Comparison of ENCODE assay signal across 29 mouse cellular contexts in genomic region chr7:141805384-141805783, GRCm38 (mm10). TPM values are rescaled to one million over a fixed set of nuclear protein-coding genes. Genes with fewer than 3 reads are reported as not detected.
DNase-seq lines count a peak whose midpoint lies in the region; ATAC-seq lines count a peak whose summit lies in the region.
"Had no signal": no experiment of that assay in that cellular context is flagged by ENCODE, and none has a peak within 500 bp of the region (broad histone marks: within the 10 kb centered on the region; RNA-seq: fewer than 3 reads in every experiment).

No protein-coding gene starts in this region.

- H3K27me3 ChIP-seq in kidney, embryonic 15.5 days = no peaks in the 10 kb centered on the region
- H3K27me3 ChIP-seq: embryonic facial prominence, embryonic 13.5 days; heart, embryonic 15.5 days; midbrain, embryonic 15.5 days; neural tube, embryonic 15.5 days; Patski had no signal

- intact Hi-C loops in left cerebral cortex, postnatal 4 days (cut with DNase I) = no loop called here

- no peaks in the 10 kb centered on the region for H3K36me3 ChIP-seq in kidney, embryonic 15.5 days
- H3K36me3 ChIP-seq: embryonic facial prominence, embryonic 13.5 days; heart, embryonic 15.5 days; limb, embryonic 10.5 days; midbrain, embryonic 15.5 days; neural tube, embryonic 15.5 days had no signal

- H3K27ac ChIP-seq in kidney, embryonic 15.5 days = no peak overlapping the region
- H3K27ac ChIP-seq: embryonic facial prominence, embryonic 13.5 days; heart, embryonic 15.5 days; limb, embryonic 10.5 days; midbrain, embryonic 15.5 days; neural tube, embryonic 15.5 days had no signal

- no peak overlapping the region for H3K9ac ChIP-seq in kidney, embryonic 15.5 days
- H3K9ac ChIP-seq: embryonic facial prominence, embryonic 13.5 days; heart, embryonic 15.5 days; liver, postnatal 0 days; midbrain, embryonic 15.5 days; neural tube, embryonic 15.5 days had no signal

- no peak overlapping the region for H3K4me2 ChIP-seq in kidney, embryonic 15.5 days
- H3K4me2 ChIP-seq: embryonic facial prominence, embryonic 13.5 days; heart, embryonic 15.5 days; midbrain, embryonic 15.5 days; neural tube, embryonic 15.5 days had no signal

- no peak for ATAC-seq in kidney, embryonic 15.5 days (replicated peaks; ENCODE audit: low FRiP score)
- no peak for ATAC-seq in megakaryocyte, adult 5-6 weeks (ENCODE audit: poor library complexity, severe bottlenecking)
- ATAC-seq: activated CD4-positive, CD25-positive, alpha-beta regulatory T cell, adult 4 months; CD4-positive, CD25-positive, alpha-beta regulatory T cell, adult 4 months; liver, postnatal 0 days; midbrain, embryonic 15.5 days; Patski had no signal

- WGBS in kidney, embryonic 15.5 days = 83% methylated on average over 7 of the region's 7 CpGs

- no peak overlapping the region for H3K4me3 ChIP-seq in kidney, embryonic 15.5 days (replicated peaks)
- H3K4me3 ChIP-seq: embryonic facial prominence, embryonic 13.5 days; heart, embryonic 15.5 days; limb, embryonic 10.5 days; midbrain, embryonic 15.5 days; neural tube, embryonic 15.5 days had no signal

- no peaks in the 10 kb centered on the region for H3K4me1 ChIP-seq in kidney, embryonic 15.5 days
- H3K4me1 ChIP-seq: embryonic facial prominence, embryonic 13.5 days; heart, embryonic 15.5 days; limb, embryonic 10.5 days; midbrain, embryonic 15.5 days; neural tube, embryonic 15.5 days had no signal

- no peaks in the 10 kb centered on the region for H3K9me3 ChIP-seq in kidney, embryonic 15.5 days (replicated peaks)
- H3K9me3 ChIP-seq: embryonic facial prominence, embryonic 13.5 days; heart, embryonic 15.5 days; limb, embryonic 10.5 days; midbrain, embryonic 15.5 days; neural tube, embryonic 15.5 days had no signal

- peak; percentile 62 for DNase-seq in left cerebral cortex, adult 11 months (ENCODE audit: low spot score)
- no peak for DNase-seq in left cerebral cortex, postnatal 4 days
- DNase-seq in layer of hippocampus, adult 11-12 months (ENCODE audit: low spot score) = peak; percentile 65
- peak; percentile 47 to 57 for DNase-seq in layer of hippocampus, postnatal 36 days
- DNase-seq in right cerebral cortex, postnatal 14 days = peak; percentile 25
- DNase-seq in urinary bladder, postnatal 36 days (ENCODE audit: low spot score in 2 of 2) = no peak
- DNase-seq: adrenal gland, postnatal 10 days; cerebellum, adult 9-11 months; gastrocnemius, postnatal 36 days; kidney, adult 18-20 months; kidney, postnatal 14 days; liver, postnatal 0 days; lung, postnatal 14 days; spleen, adult 18-20 months had no signal

RNA-seq across cellular contexts. Expression of gene Muc5ac, which starts 16.6 kb away (rescaled TPM):
- not detected for total RNA-seq in left cerebral cortex, postnatal 4 days (2021)
- total RNA-seq in layer of hippocampus, postnatal 36 days (2021) = not detected
- not detected in 2 replicates for polyA plus RNA-seq in kidney, embryonic 15.5 days (2015; fragmentation: Nextera tagmentation; extraction: Ambion mirVana)
- not detected in 2 replicates for total RNA-seq in megakaryocyte, adult 5-6 weeks (2015)
- under 0.01 TPM in 1 of 2 replicates, not detected in the other for total RNA-seq in megakaryocyte, adult 5-6 weeks (2017)
- total RNA-seq: adrenal gland, postnatal 10 days; gastrocnemius, postnatal 36 days; heart, adult 8-10 months; liver, adult 2 months; megakaryocyte-erythroid progenitor cell, adult 5-6 weeks had no signal
- polyA plus RNA-seq: activated CD4-positive, CD25-positive, alpha-beta regulatory T cell, adult 4 months; brain, embryonic 14.5 days; embryonic facial prominence, embryonic 13.5 days; hindbrain, embryonic 11.5 days; limb, embryonic 10.5 days; liver, postnatal 0 days; midbrain, embryonic 15.5 days; neural tube, embryonic 15.5 days had no signal

RNA-seq across cellular contexts. Expression of gene Muc5b, which starts 33.5 kb away (rescaled TPM):
- not detected for total RNA-seq in left cerebral cortex, postnatal 4 days (2021)
- total RNA-seq in layer of hippocampus, postnatal 36 days (2021) = not detected
- 0.01 and 0.03 TPM in 2 replicates for polyA plus RNA-seq in kidney, embryonic 15.5 days (2015; fragmentation: Nextera tagmentation; extraction: Ambion mirVana)
- total RNA-seq in megakaryocyte, adult 5-6 weeks (2015) = 0.05 TPM in 1 of 2 replicates, not detected in the other
- not detected in 2 replicates for total RNA-seq in megakaryocyte, adult 5-6 weeks (2017)
- total RNA-seq: gastrocnemius, postnatal 36 days; liver, adult 2 months; megakaryocyte-erythroid progenitor cell, adult 5-6 weeks had no signal
- polyA plus RNA-seq: activated CD4-positive, CD25-positive, alpha-beta regulatory T cell, adult 4 months; brain, embryonic 14.5 days; CD4-positive, CD25-positive, alpha-beta regulatory T cell, adult 4 months; embryonic facial prominence, embryonic 13.5 days; liver, adult 2 months; liver, postnatal 0 days; Patski had no signal

Comparison
In these comparisons a context has a peak if more than half of its experiments do, and no peak if none do; other contexts are left out.
1. DNase-seq: peak in left cerebral cortex, adult 11 months (single experiment), layer of hippocampus, adult 11-12 months (single experiment), layer of hippocampus, postnatal 36 days (2 of 2) and right cerebral cortex, postnatal 14 days (single experiment); none in left cerebral cortex, postnatal 4 days (single experiment) and urinary bladder, postnatal 36 days (0 of 2).